Mouse (Mus musculus): Measurements from ENCODE around the gene Gigyf1. TPM values are rescaled to one million over a fixed set of nuclear protein-coding genes. Genes with fewer than 3 reads are reported as not detected.

The Gigyf1 gene
- polyA plus RNA-seq, 1 experiment = 80.1 TPM

DNA sequence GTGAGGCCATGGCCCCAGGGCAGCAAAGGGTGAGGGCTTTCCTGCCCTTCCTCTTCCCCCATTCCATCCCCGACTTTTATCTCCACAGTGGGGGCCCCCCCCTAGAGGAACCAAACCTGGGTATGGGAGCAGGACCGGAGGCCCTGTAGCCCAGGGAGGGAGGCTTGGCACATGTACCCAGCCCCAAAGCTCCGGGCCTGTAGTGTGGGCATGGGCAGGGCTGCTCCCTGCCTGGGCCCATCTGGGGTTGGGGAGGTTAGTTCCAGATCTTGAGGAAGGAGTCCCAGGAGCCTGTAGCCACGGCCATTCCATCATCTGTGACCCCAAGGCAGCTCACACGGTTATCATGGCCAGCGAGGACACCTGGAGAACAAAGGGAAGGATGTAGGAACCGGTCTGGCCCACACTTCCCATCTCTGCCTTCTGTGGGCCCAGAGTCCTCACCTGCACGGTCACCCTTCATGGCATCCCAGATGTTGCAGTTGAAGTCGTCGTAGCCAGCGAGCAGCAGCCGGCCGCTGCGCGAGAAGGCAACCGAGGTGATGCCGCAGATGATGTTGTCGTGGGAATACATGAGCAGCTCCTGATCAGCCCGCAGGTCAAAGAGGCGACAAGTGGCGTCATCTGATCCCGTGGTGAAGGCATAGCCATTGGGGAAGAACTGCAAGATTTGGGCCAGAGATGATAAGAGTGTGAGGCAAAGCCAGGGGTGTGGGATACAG lies 10.1 kb downstream of the Gigyf1 start:
- Histone ChIP-seq H3K27ac (ENCODE audit: control insufficient read depth, insufficient read depth, low read depth, low read length, poor library complexity) (no peak overlapping the region; the same call in 1 of the 2 replicates), H3K4me1 (ENCODE audit: control insufficient read depth, insufficient read depth, low read length) (no peaks in the 10 kb centered on the region; the same call in 1 of the 2 replicates)
- TF ChIP-seq CTCF (IDR thresholded peaks at IDR 0.05; ENCODE audit: control insufficient read depth, insufficient read depth, low read length) = no peak
- peak; percentile 19; the same call in 1 of the 2 replicates for TF ChIP-seq POLR2A (IDR thresholded peaks at IDR 0.05; ENCODE audit: borderline replicate concordance, control insufficient read depth, low read depth, low read length)

DNA sequence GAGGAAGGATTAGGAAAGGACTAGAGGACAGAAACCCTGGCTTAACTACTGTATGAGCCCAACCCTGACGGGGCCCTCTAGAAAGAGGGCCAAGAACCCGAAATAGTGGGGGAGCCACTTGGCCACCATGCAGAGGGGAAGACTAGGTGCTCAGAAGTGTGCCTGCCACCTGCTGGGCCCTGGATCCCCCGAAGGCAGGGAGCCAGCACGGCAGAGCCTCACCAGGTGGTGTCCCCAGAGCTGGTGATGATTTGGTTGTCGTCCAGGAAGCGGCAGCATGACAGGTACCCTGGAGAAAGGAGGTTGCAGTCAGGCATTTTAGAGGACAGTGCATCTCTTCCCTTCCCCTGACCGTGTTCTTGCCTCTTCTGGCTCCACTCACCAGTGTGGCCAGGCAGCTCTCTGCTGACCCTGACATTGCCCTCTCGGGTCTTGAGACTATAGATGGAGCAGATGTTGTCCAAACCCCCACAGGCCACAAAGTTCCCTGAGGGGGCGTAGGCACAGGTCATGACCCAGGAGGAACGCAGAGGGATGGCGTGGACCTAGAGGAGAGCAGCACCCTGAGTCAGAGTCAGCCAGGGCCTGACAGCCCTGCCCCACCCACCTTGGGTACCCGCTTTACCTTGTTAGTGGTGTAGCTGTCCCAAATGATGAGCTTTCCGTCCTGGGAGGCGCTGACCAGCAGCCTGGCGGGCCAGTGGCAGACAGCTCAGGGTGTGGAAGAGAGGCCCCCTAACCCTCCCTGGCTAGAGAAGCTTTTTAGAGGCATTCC lies 11.1 kb downstream of the Gigyf1 start:
- H3K4me1 ChIP-seq (ENCODE audit: control insufficient read depth, insufficient read depth, low read length) = no peaks in the 10 kb centered on the region; the same call in 1 of the 2 replicates
- 81% methylated on average over 15 of the region's 15 CpGs for WGBS

More for the DNA sequence above, 10.1 kb downstream of the Gigyf1 start:
- 83% methylated on average over 22 of the region's 22 CpGs for WGBS
- H3K4me3 ChIP-seq (replicated peaks; ENCODE audit: control insufficient read depth, low read depth, low read length) = no peak overlapping the region

DNA sequence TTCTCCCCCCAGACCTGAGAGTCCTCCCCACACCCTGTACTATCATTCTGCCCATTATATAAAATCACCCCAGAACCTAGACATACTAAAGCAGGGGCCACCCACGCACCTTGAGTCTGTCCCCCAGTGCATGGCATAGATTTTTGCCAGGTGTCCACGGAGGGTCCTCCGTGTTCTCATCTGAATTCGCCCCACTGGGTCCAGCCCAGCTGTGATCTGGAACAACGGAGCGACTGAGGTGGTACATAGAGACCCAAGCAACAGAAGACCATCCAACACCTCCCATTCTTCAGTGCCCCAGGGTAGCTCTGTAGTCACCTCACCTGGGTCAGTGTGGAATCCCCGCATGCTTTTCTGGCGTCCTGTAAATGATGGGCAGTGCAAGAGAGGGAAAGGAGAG lies 11.7 kb downstream of the Gigyf1 start:
- 89% methylated on average over 8 of the region's 8 CpGs for WGBS
- H3K4me1 ChIP-seq (ENCODE audit: control insufficient read depth, insufficient read depth, low read length) = no peaks in the 10 kb centered on the region; the same call in 1 of the 2 replicates

More for the DNA sequence above, 11.1 kb downstream of the Gigyf1 start:
- H3K27ac ChIP-seq (ENCODE audit: control insufficient read depth, insufficient read depth, low read depth, low read length, poor library complexity) = no peak overlapping the region
- H3K4me3 ChIP-seq (replicated peaks; ENCODE audit: control insufficient read depth, low read depth, low read length) = no peak overlapping the region
- TF ChIP-seq CTCF (IDR thresholded peaks at IDR 0.05; ENCODE audit: control insufficient read depth, insufficient read depth, low read length) (no peak), POLR2A (IDR thresholded peaks at IDR 0.05; ENCODE audit: borderline replicate concordance, control insufficient read depth, low read depth, low read length) (no peak)

DNA sequence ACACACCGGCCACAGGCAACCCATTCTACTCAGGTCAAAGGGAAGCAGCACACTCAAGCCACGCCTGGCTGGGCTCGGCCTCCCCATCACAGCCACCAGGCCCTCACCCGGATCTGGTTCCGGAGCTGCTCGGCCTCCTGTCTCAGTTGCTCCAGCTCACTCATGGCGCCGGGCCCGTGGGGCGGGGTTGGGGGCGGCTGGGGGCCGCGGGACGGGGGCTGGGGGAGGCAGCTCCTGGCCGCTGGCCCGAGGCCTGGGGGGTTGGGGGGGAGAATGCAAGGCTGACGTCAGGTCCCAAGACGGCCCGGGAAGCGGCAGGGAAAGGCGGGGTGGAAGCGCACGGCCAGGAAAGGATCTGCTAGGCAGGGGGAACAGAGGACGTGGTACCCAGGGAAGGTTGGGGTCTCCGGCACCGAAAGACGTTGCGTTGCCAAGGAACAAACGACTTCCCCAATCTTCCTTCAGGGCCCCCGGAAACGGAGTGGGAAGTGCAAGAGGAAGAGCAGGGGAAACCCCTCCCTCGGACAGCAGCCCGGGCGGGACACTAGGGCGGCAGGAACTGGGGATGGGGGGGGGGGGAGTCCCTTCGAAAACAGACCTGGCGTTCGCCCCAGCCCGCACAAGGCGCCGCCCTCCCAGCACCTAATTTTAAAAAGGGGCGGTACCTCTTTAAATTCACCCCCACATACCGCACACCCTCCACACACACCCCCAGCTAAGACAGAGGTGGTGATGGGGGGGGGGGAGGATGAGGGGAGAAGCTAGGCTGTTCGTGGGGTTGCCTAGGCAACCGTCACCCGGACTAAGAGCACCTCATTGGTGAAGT lies 12.5 kb downstream of the Gigyf1 start:
- peak overlapping the region; percentile 80 for H3K27ac ChIP-seq (ENCODE audit: control insufficient read depth, insufficient read depth, low read depth, low read length, poor library complexity)
- no peaks in the 10 kb centered on the region; the same call in 1 of the 2 replicates for H3K4me1 ChIP-seq (ENCODE audit: control insufficient read depth, insufficient read depth, low read length)
- TF ChIP-seq POLR2A (IDR thresholded peaks at IDR 0.05; ENCODE audit: borderline replicate concordance, control insufficient read depth, low read depth, low read length) (no peak), CTCF (IDR thresholded peaks at IDR 0.05; ENCODE audit: control insufficient read depth, insufficient read depth, low read length) (no peak)
- 3% methylated on average over 46 of the region's 46 CpGs for WGBS
- peak overlapping the region; percentile 75 for H3K4me3 ChIP-seq (replicated peaks; ENCODE audit: control insufficient read depth, low read depth, low read length)

More for the DNA sequence above, 11.7 kb downstream of the Gigyf1 start:
- Histone ChIP-seq H3K4me3 (replicated peaks; ENCODE audit: control insufficient read depth, low read depth, low read length) (peak overlapping the region; percentile 71), H3K27ac (ENCODE audit: control insufficient read depth, insufficient read depth, low read depth, low read length, poor library complexity) (no peak overlapping the region)
- TF ChIP-seq POLR2A (IDR thresholded peaks at IDR 0.05; ENCODE audit: borderline replicate concordance, control insufficient read depth, low read depth, low read length) (no peak), CTCF (IDR thresholded peaks at IDR 0.05; ENCODE audit: control insufficient read depth, insufficient read depth, low read length) (no peak)

DNA sequence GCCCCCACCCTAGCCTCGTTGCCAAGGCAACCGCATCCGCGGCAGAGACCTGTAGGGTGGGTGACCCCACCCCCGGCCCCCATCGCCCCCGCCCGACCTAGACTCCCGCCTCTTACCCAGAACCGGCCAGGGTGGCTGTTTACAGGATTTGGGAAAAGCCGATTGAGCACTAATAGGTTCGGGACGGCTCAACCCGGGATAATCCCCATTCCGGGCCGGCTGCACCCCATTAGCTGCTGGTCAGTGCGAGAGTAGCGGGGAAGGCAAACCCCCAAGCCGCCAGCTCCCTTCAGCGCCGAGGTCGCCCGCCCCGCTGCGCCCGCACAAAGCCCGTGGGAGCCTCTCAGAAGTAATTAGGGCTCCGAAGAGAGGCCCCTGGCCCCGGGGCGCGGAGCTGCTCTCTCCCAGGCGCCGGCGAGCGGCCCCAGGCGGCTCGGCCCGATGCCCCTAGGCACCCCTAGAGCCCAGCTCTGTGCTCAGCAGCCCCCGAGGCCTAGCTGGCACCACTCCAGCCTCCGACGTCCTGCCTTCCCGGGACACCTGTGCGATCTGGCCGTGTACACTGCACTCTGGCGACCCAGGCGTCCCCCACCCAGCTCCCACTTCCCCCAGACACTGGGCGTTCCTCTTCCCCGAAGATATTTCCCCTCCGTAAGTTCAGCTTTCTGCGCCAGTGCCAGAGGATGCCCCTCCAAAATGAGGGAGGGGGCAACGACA lies 13.2 kb downstream of the Gigyf1 start:
- peak overlapping the region; percentile 80 for H3K27ac ChIP-seq (ENCODE audit: control insufficient read depth, insufficient read depth, low read depth, low read length, poor library complexity)
- peak overlapping the region; percentile 75 for H3K4me3 ChIP-seq (replicated peaks; ENCODE audit: control insufficient read depth, low read depth, low read length)
- H3K4me1 ChIP-seq (ENCODE audit: control insufficient read depth, insufficient read depth, low read length) = no peaks in the 10 kb centered on the region; the same call in 1 of the 2 replicates
- 1% methylated on average over 51 of the region's 51 CpGs for WGBS
- TF ChIP-seq POLR2A (IDR thresholded peaks at IDR 0.05; ENCODE audit: borderline replicate concordance, control insufficient read depth, low read depth, low read length) = peak; percentile 29; the same call in 1 of the 2 replicates
- TF ChIP-seq CTCF (IDR thresholded peaks at IDR 0.05; ENCODE audit: control insufficient read depth, insufficient read depth, low read length) = no peak

DNA sequence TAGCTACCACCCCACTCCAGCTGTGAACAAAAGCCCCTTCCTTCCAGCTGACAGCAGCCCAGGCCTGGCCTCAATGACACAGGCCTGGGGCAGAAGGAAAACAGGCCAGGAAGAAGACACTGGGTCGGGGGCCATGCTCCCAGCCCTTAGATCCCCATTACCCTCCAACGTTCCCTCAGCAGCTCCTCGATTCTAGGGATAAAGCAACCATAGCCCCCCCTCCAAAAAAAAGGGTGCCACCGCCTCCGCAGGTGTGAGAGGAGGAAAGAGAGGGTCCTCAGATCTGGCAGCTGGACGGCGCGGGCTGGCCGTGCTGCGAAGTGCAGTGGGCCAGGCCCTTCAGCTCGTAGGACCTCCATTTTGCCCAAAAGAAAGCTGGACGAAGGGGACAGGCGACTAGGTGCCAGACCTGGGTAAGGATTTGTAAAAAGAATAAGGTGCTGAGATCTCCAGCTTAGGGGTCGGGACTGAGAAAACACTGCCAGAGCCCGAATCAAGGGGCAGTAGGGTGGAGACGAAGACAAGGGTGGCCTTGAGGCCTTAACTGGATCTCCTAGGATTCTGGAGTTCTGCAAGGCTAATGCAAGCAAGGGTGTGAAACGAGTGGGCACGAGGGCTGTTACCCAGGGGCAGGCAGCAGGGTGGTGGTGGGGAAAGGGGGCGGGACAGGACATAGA lies 13.9 kb downstream of the Gigyf1 start:
- WGBS = under 1% methylated on average over 19 of the region's 19 CpGs
- H3K4me3 ChIP-seq (replicated peaks; ENCODE audit: control insufficient read depth, low read depth, low read length) = peak overlapping the region; percentile 75
- no peaks in the 10 kb centered on the region; the same call in 1 of the 2 replicates for H3K4me1 ChIP-seq (ENCODE audit: control insufficient read depth, insufficient read depth, low read length)
- TF ChIP-seq POLR2A (IDR thresholded peaks at IDR 0.05; ENCODE audit: borderline replicate concordance, control insufficient read depth, low read depth, low read length) (no peak), CTCF (IDR thresholded peaks at IDR 0.05; ENCODE audit: control insufficient read depth, insufficient read depth, low read length) (no peak)
- peak overlapping the region; percentile 80 for H3K27ac ChIP-seq (ENCODE audit: control insufficient read depth, insufficient read depth, low read depth, low read length, poor library complexity)

DNA sequence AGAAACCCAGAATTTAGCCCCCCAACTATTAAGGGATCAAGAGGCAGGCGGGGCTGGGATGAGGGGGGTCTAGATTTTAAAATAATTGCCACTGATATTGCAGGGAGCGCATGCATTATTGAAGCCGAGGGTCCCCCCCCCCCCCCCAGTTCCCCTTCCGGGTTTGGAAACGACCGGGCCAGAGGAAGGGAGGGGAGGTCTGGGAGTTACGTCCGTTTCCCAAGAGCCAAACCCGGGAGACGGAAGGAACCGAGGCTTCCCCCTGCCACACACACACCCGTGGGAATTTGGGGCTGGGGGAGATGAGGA lies 14.4 kb downstream of the Gigyf1 start:
- 0% methylated on average over 12 of the region's 12 CpGs for WGBS
- Histone ChIP-seq H3K27ac (ENCODE audit: control insufficient read depth, insufficient read depth, low read depth, low read length, poor library complexity) (peak overlapping the region; percentile 98), H3K4me1 (ENCODE audit: control insufficient read depth, insufficient read depth, low read length) (no peaks in the 10 kb centered on the region; the same call in 1 of the 2 replicates), H3K4me3 (replicated peaks; ENCODE audit: control insufficient read depth, low read depth, low read length) (peak overlapping the region; percentile 75)
- TF ChIP-seq POLR2A (IDR thresholded peaks at IDR 0.05; ENCODE audit: borderline replicate concordance, control insufficient read depth, low read depth, low read length) (no peak), CTCF (IDR thresholded peaks at IDR 0.05; ENCODE audit: control insufficient read depth, insufficient read depth, low read length) (no peak)
